Mouse (Mus musculus) R1 (cell line): Measurements from ENCODE around the gene Supt6.
A peak's percentile ranks its signal among the peaks of the same experiment; 100 is the strongest.

ENCODE experiments used
- DNase-seq: peaks from one replicate; pipeline ENCODE4 v3.0.0-alpha.2; 2018; ENCODE audit warnings: low read depth, low spot score

Supt6 gene

GRCm38 (mm10) chr11:78182961-78183844, 62.6 kb downstream of the Supt6 start, which contains the start of gene Rpl23a:
Gene Rpl23a (minus strand): TSS chr11:78183584.
- peak; percentile 99 for DNase-seq

DNA sequence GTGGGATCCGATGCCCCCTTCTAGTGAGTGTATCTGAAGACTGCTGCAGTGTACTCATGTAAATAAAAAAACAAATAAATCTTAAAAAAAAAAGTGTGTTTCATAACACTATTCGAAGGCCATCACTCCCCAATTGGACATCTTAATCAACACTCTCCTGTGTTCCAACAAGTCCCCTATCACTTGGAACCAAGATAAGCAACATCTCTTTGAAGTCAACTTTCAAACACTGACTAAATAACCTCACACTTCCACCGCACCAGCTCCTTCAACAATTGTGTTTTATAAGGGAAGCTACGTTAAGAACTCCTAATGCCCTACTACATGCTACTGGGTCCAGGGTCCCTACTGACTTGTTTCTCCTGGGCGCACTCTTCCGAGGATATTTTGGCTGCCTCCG, 63.3 kb downstream of the Supt6 start:
- no peak for DNase-seq

DNA sequence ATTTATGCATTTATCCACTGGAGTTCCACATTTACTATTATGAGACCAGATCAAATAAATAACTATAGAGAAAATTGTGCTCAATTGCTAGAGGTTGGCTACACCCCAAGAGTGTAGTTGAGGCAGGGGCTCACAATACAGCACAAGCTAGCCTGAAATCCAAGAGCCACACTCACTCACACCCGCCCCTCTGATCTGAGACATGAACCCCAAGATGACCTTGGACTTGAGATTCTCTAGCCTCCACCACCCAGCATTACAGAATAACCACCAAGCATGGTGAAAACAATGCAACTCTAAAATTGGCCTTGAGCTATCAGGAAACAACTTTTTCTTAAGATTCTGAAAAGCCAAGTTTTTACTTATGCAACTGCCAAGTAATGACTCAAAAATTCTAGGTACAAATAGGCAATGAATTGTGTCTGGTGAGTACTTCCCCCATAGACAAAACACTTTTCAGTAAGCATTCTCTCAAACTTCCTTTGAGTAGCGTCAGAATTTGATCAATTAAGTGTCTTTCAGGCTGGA, 63.9 kb downstream of the Supt6 start:
- no peak for DNase-seq

GRCm38 (mm10) chr11:78180081-78180761, 65.6 kb downstream of the Supt6 start:
- DNase-seq: no peak

- DNase-seq: no peak
Measured at GRCm38 (mm10) chr11:78179438-78179999, 66.3 kb downstream of the Supt6 start.

GRCm38 (mm10) chr11:78178859-78179437, 66.8 kb downstream of the Supt6 start:
- peak; percentile 93 for DNase-seq

- peak; percentile 96 for DNase-seq
Measured at GRCm38 (mm10) chr11:78177903-78178858, 67.6 kb downstream of the Supt6 start.

- peak; percentile 62 for DNase-seq
Measured at GRCm38 (mm10) chr11:78177437-78177836, 68.3 kb downstream of the Supt6 start.

GRCm38 (mm10) chr11:78176905-78177331, 68.9 kb downstream of the Supt6 start:
- DNase-seq: no peak

GRCm38 (mm10) chr11:78176402-78176862, 69.4 kb downstream of the Supt6 start, which contains the start of the genes Nek8 and Tlcd1:
Gene Nek8 (minus strand): TSS chr11:78176675.
Gene Tlcd1 (plus strand): TSS chr11:78176711.
- peak; percentile 94 for DNase-seq

DNA sequence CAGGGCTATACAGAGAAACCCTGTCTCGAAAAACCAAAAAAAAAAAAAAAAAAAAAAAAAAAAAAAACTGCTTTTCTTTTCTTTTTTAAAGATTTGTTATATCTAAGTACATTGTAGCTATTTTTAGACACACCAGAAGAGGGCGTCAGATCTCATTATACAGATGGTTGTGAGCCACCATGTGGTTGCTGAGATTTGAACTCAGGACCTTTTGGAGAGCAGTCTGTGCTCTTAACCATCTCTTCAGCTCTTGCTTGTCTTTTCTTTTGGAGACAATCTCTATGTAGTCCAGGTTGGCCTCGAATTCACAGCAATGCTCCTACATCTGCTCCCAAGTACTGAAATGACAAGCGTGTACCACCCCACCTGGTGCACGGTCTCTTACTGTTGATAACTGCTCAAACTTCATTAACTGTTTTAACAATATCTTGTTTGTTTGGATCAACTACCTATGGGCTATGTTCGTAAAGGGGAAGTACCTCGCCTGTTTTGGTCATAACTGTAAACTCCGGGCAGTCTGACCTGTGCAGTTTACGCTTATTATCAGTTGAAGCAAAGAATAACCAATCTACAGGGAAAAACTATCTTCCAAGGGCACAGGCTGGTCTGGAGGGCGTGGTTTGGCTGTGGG, 69.9 kb downstream of the Supt6 start:
- DNase-seq: no peak

DNA sequence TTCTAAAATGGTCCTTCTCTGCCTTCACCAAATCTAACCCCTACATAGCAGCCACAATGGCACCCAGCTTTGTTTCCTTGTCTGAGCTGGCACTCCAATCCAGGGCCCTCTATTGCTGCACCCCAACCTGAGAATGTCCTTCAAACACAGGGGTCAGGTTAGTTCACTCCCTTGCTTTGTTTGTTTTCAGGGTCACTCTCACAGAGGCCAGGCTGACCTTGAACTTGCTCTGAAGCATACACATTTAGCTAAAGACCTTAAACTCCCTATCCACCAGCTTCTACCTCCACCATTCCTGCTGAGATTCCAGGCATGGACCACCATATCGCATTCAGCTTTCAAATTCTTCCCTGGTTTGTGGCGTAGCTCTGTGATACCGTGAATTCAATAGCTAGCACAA, 71.3 kb downstream of the Supt6 start:
- DNase-seq: peak; percentile 70

GRCm38 (mm10) chr11:78172748-78173383, 72.9 kb downstream of the Supt6 start:
- no peak for DNase-seq

GRCm38 (mm10) chr11:78172034-78172747, 73.6 kb downstream of the Supt6 start:
- DNase-seq: peak; percentile 70

- DNase-seq: peak; percentile 80
Measured at GRCm38 (mm10) chr11:78171328-78171727, 74.5 kb downstream of the Supt6 start.

GRCm38 (mm10) chr11:78170306-78170705, 75.5 kb downstream of the Supt6 start:
- no peak for DNase-seq

- DNase-seq: peak; percentile 66
Measured at GRCm38 (mm10) chr11:78168541-78169468, 77.0 kb downstream of the Supt6 start.
